Mouse (Mus musculus) liver, adult 2 months (tissue): Measurements from ENCODE around the gene Gm13271. TPM values are rescaled to one million over a fixed set of nuclear protein-coding genes. Genes with fewer than 3 reads are reported as not detected.
A peak's percentile ranks its signal among the peaks of the same experiment; 100 is the strongest.
"Not testable (repeated sequence)": the region's sequence is repeated elsewhere in the genome, so short reads cannot be mapped to it uniquely, and the experiment has no call there.

Experiments
- DNase-seq: peaks from one replicate; pipeline ENCODE4 v3.0.0-alpha.2; 2011; ENCODE audit warnings: low read depth, low spot score; ENCODE audit errors: extremely low read depth
- H3K27ac ChIP-seq: fragments of 200-500 bp; replicated peaks from 2 replicates; pipeline ENCODE4 v1.5.1; 2012; ENCODE audit warnings: low read depth, mild to moderate bottlenecking, control low read depth, inconsistent platforms, low read length; ENCODE audit not compliant: insufficient read depth
- H3K27me3 ChIP-seq: fragments of 200-500 bp; 2 replicates; pipeline ENCODE4 v1.6.1; 2012; ENCODE audit warnings: mild to moderate bottlenecking, moderate library complexity, low read length, inconsistent platforms; ENCODE audit not compliant: control insufficient read depth, insufficient read depth
- H3K36me3 ChIP-seq: fragments of 200-500 bp; 2 replicates; pipeline ENCODE4 v1.6.1; 2012; ENCODE audit warnings: low read length, inconsistent platforms; ENCODE audit not compliant: control insufficient read depth, insufficient read depth
- H3K4me1 ChIP-seq: fragments of 200-500 bp; 2 replicates; pipeline ENCODE4 v1.6.1; 2011; ENCODE audit warnings: low read length; ENCODE audit not compliant: control insufficient read depth, insufficient read depth
- H3K4me3 ChIP-seq: fragments of 200-500 bp; 2 replicates; pipeline ENCODE4 v1.5.1; 2011; ENCODE audit warnings: low read depth, mild to moderate bottlenecking, control low read depth, low read length, moderate library complexity; ENCODE audit not compliant: insufficient read depth
- H3K79me2 ChIP-seq: fragments of 200-500 bp; 2 replicates; pipeline ENCODE4 v1.6.1; 2012; ENCODE audit warnings: inconsistent platforms, mild to moderate bottlenecking, low read length, moderate library complexity; ENCODE audit not compliant: control insufficient read depth, insufficient read depth
- H3K9ac ChIP-seq: fragments of 200-500 bp; 2 replicates; pipeline ENCODE4 v1.6.1; 2012; ENCODE audit warnings: low read depth, mild to moderate bottlenecking, control low read depth, inconsistent platforms, low read length
- CTCF ChIP-seq: fragments of 200-500 bp; IDR thresholded peaks from 2 replicates; pipeline ENCODE4 v1.5.1; 2011; ENCODE audit warnings: low read depth, low read length, control low read depth
- POLR2A ChIP-seq: fragments of 200-500 bp; IDR thresholded peaks from 2 replicates; pipeline ENCODE4 v1.6.1; 2011; ENCODE audit warnings: low read length, control low read depth; ENCODE audit not compliant: insufficient read depth; ENCODE audit errors: extremely low read depth
- WGBS: fragments of 180-500 bp; shearing (Covaris S2); methylation state at CpG from one replicate; pipeline ENCODE4 v1.1.7; 2018; 5-methylcytosine and 5-hydroxymethylcytosine counted together
- polyA plus RNA-seq: library from polyadenylated mRNA; depleted of rRNA; stranded (reverse); fragments of >200 nt; gene quantifications from 2 replicates; pipeline ENCODE4 v1.2.3, GENCODE M21; 2012
- total RNA-seq: library from RNA; depleted of rRNA; stranded (reverse); fragments of >200 nt; gene quantifications from 2 replicates; pipeline ENCODE4 v1.2.3, GENCODE M21; 2014

Gm13271 gene
- total and polyA plus RNA-seq, 2 experiments = not detected

- H3K9ac ChIP-seq = 0 out of 2 replicates have a peak overlapping the region, but pooled peaks have one; percentile 67
- H3K27ac ChIP-seq = peak overlapping the region; percentile 43; the same call in 1 of the 2 replicates
- peak overlapping the region; percentile 9; the same call in 1 of the 2 replicates for H3K4me3 ChIP-seq
- 0% methylated on average over 26 of the region's 28 CpGs for WGBS
- H3K27me3 ChIP-seq, H3K79me2 ChIP-seq, H3K4me1 ChIP-seq, H3K36me3 ChIP-seq: not testable (repeated sequence)
- DNase-seq = peak; percentile 71
- TF ChIP-seq POLR2A = peak; percentile 50; the same call in 1 of the 2 replicates
- TF ChIP-seq CTCF = peak; percentile 40
Observed at GRCm38 (mm10) chr4:88760431-88760830, 5.8 kb downstream of the Gm13271 start.

DNA sequence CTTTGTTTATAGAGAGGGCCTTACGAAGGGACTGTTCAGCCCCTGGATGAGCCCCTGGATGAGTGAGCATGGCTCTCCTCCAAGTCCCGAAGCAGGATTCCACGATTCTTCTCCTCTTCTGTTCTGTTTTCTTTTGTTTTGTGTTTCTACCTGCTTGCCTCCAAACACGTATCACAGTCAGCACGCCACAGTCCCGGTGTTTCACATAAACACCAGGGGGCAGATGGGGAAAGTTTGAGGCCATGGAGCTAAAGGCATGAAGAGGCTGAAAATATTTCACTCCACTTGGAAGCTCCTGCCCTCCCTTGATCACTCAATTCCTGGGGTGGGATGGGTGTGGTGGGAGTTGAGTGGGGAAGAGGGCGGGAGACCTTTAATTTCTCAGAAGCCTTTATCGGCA is 7.1 kb downstream of the Gm13271 start:
- DNase-seq, H3K79me2 ChIP-seq, H3K27me3 ChIP-seq, H3K9ac ChIP-seq, H3K27ac ChIP-seq, H3K4me3 ChIP-seq, H3K4me1 ChIP-seq, H3K36me3 ChIP-seq: not testable (repeated sequence)
- WGBS = 66% methylated on average over 6 of the region's 8 CpGs

GRCm38 (mm10) chr4:88762341-88762740 is 7.7 kb downstream of the Gm13271 start:
- H3K4me3 ChIP-seq, H3K9ac ChIP-seq, H3K27ac ChIP-seq, H3K27me3 ChIP-seq, H3K4me1 ChIP-seq, H3K79me2 ChIP-seq, DNase-seq, H3K36me3 ChIP-seq: not testable (repeated sequence)
- 57% methylated on average over 9 of the region's 9 CpGs for WGBS

- H3K27ac ChIP-seq, H3K36me3 ChIP-seq, H3K4me1 ChIP-seq, H3K27me3 ChIP-seq, H3K79me2 ChIP-seq: not testable (repeated sequence)
- DNase-seq = peak; percentile 75
- peak; percentile 40; the same call in 1 of the 2 replicates for TF ChIP-seq CTCF
- 0 out of 2 replicates have a peak, but pooled peaks have one; percentile 13 for TF ChIP-seq POLR2A
- 5% methylated on average over 35 of the region's 42 CpGs for WGBS
- Histone ChIP-seq H3K9ac (peak overlapping the region; percentile 55; the same call in 1 of the 2 replicates), H3K4me3 (peak overlapping the region; percentile 45)
Observed at GRCm38 (mm10) chr4:88763384-88764018, 8.8 kb downstream of the Gm13271 start.

DNA sequence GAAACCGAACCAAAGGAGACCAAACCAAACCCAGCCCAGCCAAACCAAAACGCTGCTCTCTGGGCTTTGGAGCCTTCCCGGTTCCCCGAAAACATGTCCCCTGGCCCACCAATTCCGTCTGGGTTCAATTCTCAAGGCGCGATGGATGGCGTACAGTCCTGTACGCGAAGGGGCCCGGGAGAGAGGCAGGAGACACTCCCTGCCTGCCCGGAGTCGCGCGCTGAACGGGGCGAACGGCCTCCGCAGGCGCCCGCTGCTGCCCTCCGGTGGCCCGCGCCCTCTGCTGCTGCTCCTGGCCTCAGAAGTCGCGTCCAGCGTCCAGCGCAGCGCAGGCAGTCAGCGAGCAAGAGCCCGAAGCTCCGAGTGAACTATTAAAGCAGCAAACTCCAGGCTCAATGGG is 18.9 kb downstream of the Gm13271 start, which contains the start of gene Gm13290:
Gm13290 (plus strand) TSS at position 301 of the 400 bp plus-strand sequence.
- not testable (repeated sequence) for H3K4me1 ChIP-seq, H3K9ac ChIP-seq, DNase-seq, H3K4me3 ChIP-seq, H3K27ac ChIP-seq, H3K27me3 ChIP-seq, H3K79me2 ChIP-seq, H3K36me3 ChIP-seq
- no CpG with 5 or more reads among the region's 32 CpGs for WGBS

GRCm38 (mm10) chr4:88776622-88777021 is 22.0 kb downstream of the Gm13271 start, which contains the start of gene Gm13289:
Gm13289 (plus strand) TSS chr4:88776922.
- H3K79me2 ChIP-seq, DNase-seq, H3K36me3 ChIP-seq, H3K9ac ChIP-seq, H3K4me1 ChIP-seq, H3K27me3 ChIP-seq, H3K4me3 ChIP-seq, H3K27ac ChIP-seq: not testable (repeated sequence)
- no CpG with 5 or more reads among the region's 29 CpGs for WGBS

DNA sequence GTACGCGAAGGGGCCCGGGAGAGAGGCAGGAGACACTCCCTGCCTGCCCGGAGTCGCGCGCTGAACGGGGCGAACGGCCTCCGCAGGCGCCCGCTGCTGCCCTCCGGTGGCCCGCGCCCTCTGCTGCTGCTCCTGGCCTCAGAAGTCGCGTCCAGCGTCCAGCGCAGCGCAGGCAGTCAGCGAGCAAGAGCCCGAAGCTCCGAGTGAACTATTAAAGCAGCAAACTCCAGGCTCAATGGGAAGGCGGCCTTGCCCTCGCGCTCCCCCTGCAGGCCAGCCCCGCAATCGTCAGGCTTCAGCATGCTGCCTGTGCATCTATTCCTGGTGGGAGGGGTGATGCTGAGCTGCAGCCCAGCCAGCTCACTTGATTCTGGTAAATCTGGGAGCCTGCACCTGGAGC is 24.9 kb downstream of the Gm13271 start, which contains the start of gene Gm13272:
Gm13272 (plus strand) TSS at position 301 of the 400 bp plus-strand sequence.
- WGBS = no CpG with 5 or more reads among the region's 29 CpGs
- H3K9ac ChIP-seq, H3K36me3 ChIP-seq, H3K27ac ChIP-seq, H3K27me3 ChIP-seq, H3K4me1 ChIP-seq, DNase-seq, H3K79me2 ChIP-seq, H3K4me3 ChIP-seq: not testable (repeated sequence)

DNA sequence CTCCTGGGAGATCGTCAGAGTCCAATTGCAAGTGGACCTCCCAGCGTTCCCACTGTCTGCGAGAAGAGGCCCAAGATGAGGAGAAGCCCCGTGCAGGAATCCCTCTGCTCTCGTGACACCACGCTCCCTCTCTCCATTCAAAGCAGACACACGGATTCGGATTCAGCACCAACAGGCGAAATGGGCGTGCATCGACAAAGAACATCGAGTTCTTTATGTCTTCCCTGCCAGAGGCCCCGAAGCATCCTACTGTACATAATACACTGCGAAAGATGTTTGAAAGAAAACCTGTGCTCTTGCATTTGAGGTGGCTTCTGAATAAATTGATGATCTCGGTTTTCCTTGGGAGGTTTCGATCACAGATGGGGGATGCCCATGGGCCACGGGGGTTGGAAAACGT is 25.7 kb downstream of the Gm13271 start:
- H3K9ac ChIP-seq, H3K79me2 ChIP-seq, H3K27ac ChIP-seq, H3K36me3 ChIP-seq, H3K4me3 ChIP-seq, DNase-seq, H3K4me1 ChIP-seq, H3K27me3 ChIP-seq: not testable (repeated sequence)
- WGBS = 51% methylated on average over 16 of the region's 18 CpGs

GRCm38 (mm10) chr4:88781831-88782230 is 27.2 kb downstream of the Gm13271 start, which contains the start of gene Ifnz:
Ifnz (plus strand) TSS chr4:88782131.
- H3K27ac ChIP-seq = 0 out of 2 replicates have a peak within 1 kb of the TSS, but pooled peaks have one; percentile 12
- not testable (repeated sequence) for H3K4me1 ChIP-seq, H3K36me3 ChIP-seq, H3K27me3 ChIP-seq, H3K79me2 ChIP-seq, H3K9ac ChIP-seq, H3K4me3 ChIP-seq, DNase-seq
- WGBS = 9% methylated on average over 5 of the region's 7 CpGs
